Mouse (Mus musculus): Measurements from ENCODE around the gene Mrln. TPM values are rescaled to one million over a fixed set of nuclear protein-coding genes. Genes with fewer than 3 reads are reported as not detected.
"Not testable (repeated sequence)": the region's sequence is repeated elsewhere in the genome, so short reads cannot be mapped to it uniquely, and the experiment has no call there.

The Mrln gene
- total and polyA plus RNA-seq, 2 experiments from 2014 or later, result 1.3 to 1.9 TPM

DNA sequence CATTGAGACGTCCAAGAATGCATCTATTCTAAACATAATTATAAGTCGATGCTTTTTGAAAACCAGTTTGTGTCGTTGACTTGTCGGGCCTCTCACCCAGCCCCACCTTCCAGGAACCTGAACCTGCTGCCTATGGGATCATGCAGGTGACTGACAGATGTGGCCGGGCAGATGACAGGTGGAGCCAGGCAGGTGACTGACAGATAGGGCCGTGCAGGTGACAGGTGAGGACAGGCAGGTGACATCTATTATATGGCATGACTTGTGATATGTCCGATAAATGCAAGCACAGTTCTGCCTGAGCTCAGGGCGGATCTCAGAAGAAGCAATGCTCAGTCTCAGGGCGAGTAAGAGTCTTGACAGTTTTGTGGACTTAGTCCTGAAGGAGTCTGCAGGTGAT is 6.8 kb downstream of the Mrln start:
- Histone ChIP-seq H3K4me3 (ENCODE audit: low read depth, low read length) (no peak overlapping the region), H3K27me3 (ENCODE audit: insufficient read depth, low read length) (no peaks in the 10 kb centered on the region), H3K4me2 (ENCODE audit: low read depth, low read length, poor library complexity, severe bottlenecking) (no peak overlapping the region), H3K36me3 (ENCODE audit: insufficient read depth, low read length) (no peaks in the 10 kb centered on the region), H3K9ac (replicated peaks; ENCODE audit: low read length, poor library complexity, severe bottlenecking) (no peak overlapping the region), H3K27ac (ENCODE audit: low read depth, low read length) (no peak overlapping the region), H3K9me3 (ENCODE audit: low read length) (no peaks in the 10 kb centered on the region), H3K4me1 (ENCODE audit: insufficient read depth, low read length) (no peaks in the 10 kb centered on the region)
- DNase-seq (ENCODE audit: low spot score) (no peak), ATAC-seq (ENCODE audit: low FRiP score) (no peak)
- WGBS, result 80% methylated on average over 9 of the region's 9 CpGs
- TF ChIP-seq CTCF (IDR thresholded peaks at IDR 0.05), result no peak

DNA sequence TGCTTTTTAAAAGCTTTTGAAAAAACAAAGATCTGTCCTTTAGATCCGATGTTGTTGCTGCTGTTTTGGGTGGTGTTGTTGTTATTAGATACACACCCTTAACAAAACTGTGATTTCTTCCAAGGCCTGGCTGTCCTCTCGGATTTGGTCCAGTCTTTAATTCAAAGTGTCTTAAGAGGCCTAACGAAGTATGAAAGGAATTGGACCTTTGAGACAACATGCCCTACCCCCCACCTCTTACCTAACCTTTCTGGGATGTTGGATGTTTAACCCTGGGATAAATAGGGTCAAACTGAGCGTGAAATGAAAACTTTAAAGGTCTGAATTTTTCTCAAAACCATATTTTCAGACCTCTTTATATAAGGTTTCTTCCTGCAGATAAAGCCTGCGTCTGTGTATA is 16.5 kb downstream of the Mrln start:
- Histone ChIP-seq H3K4me2 (ENCODE audit: low read depth, low read length, poor library complexity, severe bottlenecking) (no peak overlapping the region), H3K36me3 (ENCODE audit: insufficient read depth, low read length) (no peaks in the 10 kb centered on the region), H3K27ac (ENCODE audit: low read depth, low read length) (no peak overlapping the region), H3K27me3 (ENCODE audit: insufficient read depth, low read length) (no peaks in the 10 kb centered on the region), H3K4me1 (ENCODE audit: insufficient read depth, low read length) (no peaks in the 10 kb centered on the region), H3K9ac (replicated peaks; ENCODE audit: low read length, poor library complexity, severe bottlenecking) (no peak overlapping the region), H3K4me3 (ENCODE audit: low read depth, low read length) (no peak overlapping the region), H3K9me3 (ENCODE audit: low read length) (no peaks in the 10 kb centered on the region)
- no peak for TF ChIP-seq CTCF (IDR thresholded peaks at IDR 0.05)
- DNase-seq (ENCODE audit: low spot score), result no peak
- no peak for ATAC-seq (ENCODE audit: low FRiP score)
- 61% methylated on average over 5 of the region's 5 CpGs for WGBS

DNA sequence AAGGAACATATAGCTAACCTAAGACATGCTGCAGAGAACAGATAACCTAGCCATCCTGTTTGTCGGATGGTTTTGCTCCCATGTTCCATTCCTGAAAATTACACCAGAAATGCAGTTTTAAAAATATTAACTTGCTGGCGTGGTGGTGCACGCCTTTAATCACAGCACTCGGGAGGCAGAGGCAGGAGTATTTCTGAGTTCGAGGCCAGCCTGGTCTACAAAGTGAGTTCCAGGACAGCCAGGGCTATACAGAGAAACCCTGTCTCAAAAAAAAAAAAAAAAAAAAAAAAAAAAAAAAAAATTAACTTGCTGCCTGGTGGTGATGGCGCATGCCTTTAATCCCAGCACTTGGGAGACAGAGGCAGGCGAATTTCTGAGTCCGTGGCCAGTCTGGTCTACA is 17.8 kb downstream of the Mrln start:
- H3K36me3 ChIP-seq (ENCODE audit: insufficient read depth, low read length); H3K4me1 ChIP-seq (ENCODE audit: insufficient read depth, low read length); DNase-seq (ENCODE audit: low spot score); H3K4me2 ChIP-seq (ENCODE audit: low read depth, low read length, poor library complexity, severe bottlenecking); ATAC-seq (ENCODE audit: low FRiP score); H3K4me3 ChIP-seq (ENCODE audit: low read depth, low read length); H3K27me3 ChIP-seq (ENCODE audit: insufficient read depth, low read length); H3K9me3 ChIP-seq (ENCODE audit: low read length); H3K9ac ChIP-seq (replicated peaks; ENCODE audit: low read length, poor library complexity, severe bottlenecking); H3K27ac ChIP-seq (ENCODE audit: low read depth, low read length): not testable (repeated sequence)
- WGBS, result 94% methylated on average over 8 of the region's 8 CpGs

DNA sequence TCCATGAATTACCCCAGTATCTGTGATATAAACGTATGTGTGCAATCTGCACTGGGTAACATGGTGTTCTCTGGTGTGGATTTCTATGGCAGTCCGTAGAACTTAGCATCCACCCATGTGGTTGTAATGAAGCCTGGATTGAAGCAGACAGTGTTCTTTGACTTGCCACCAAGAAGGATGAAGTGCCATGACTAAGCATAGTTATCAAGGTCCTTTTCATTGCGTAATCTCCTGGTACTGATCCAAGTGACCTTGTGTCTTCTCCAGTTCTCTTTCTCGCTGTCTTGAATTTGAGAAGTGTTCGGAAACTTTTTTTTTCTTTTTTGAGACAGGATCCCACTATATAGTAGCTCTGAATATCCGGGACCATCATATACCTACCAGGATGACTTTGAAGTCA is 20.1 kb downstream of the Mrln start:
- 92% methylated on average over 6 of the region's 6 CpGs for whole genome bisulfite sequencing
- Histone ChIP-seq H3K9ac (replicated peaks; ENCODE audit: low read length, poor library complexity, severe bottlenecking) (no peak overlapping the region), H3K27me3 (ENCODE audit: insufficient read depth, low read length) (no peaks in the 10 kb centered on the region), H3K36me3 (ENCODE audit: insufficient read depth, low read length) (no peaks in the 10 kb centered on the region), H3K4me3 (ENCODE audit: low read depth, low read length) (no peak overlapping the region), H3K4me1 (ENCODE audit: insufficient read depth, low read length) (no peaks in the 10 kb centered on the region), H3K4me2 (ENCODE audit: low read depth, low read length, poor library complexity, severe bottlenecking) (no peak overlapping the region), H3K27ac (ENCODE audit: low read depth, low read length) (no peak overlapping the region), H3K9me3 (ENCODE audit: low read length) (no peaks in the 10 kb centered on the region)
- TF ChIP-seq CTCF (IDR thresholded peaks at IDR 0.05), result no peak
- ATAC-seq (ENCODE audit: low FRiP score) (no peak), DNase-seq (ENCODE audit: low spot score) (no peak)

DNA sequence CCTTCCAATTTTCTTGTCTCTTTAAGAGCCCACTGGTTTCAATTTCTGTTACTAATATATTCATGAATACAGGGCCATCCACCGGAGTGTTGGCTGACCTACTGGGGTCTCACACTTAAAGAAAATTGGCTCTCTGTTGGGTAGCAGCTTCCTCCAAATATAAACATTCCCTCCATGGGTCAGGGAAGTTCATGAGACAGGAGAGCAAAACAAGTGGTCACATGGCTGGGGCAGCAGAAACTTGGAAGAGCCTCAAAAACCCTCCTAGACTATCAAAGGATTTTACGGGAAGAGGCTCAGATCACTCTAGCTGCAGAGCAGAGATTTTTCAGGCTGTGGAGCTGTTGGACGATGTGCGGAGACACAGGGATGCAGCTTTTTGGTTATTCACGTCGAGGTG is 21.3 kb downstream of the Mrln start:
- Histone ChIP-seq H3K9ac (replicated peaks; ENCODE audit: low read length, poor library complexity, severe bottlenecking) (no peak overlapping the region), H3K4me3 (ENCODE audit: low read depth, low read length) (no peak overlapping the region), H3K36me3 (ENCODE audit: insufficient read depth, low read length) (no peaks in the 10 kb centered on the region), H3K9me3 (ENCODE audit: low read length) (no peaks in the 10 kb centered on the region), H3K27ac (ENCODE audit: low read depth, low read length) (no peak overlapping the region), H3K4me1 (ENCODE audit: insufficient read depth, low read length) (no peaks in the 10 kb centered on the region), H3K27me3 (ENCODE audit: insufficient read depth, low read length) (no peaks in the 10 kb centered on the region), H3K4me2 (ENCODE audit: low read depth, low read length, poor library complexity, severe bottlenecking) (no peak overlapping the region)
- TF ChIP-seq CTCF (IDR thresholded peaks at IDR 0.05), result no peak
- whole genome bisulfite sequencing, result 72% methylated on average over 6 of the region's 6 CpGs
- DNase-seq (ENCODE audit: low spot score) (peak; percentile 34), ATAC-seq (ENCODE audit: low FRiP score) (no peak)

DNA sequence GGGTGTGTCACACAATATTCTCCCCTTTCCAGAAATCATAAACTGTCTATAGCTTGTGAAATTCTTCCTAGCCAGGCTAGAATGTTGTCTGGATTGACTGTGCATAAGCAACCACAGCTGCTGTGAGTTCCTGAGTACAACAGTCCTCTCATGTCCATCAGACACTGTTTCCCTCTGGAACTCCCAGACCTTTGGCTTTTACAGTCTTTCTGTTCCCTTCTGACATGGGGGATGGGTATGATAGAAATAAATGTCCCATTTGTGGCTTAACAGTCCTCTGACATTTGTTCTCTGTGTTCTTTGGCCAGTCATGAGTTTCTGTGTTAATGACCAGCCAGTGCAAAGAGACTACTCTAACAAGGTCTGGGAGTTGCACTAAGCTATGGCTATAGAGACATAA is 22.1 kb downstream of the Mrln start:
- H3K4me2 ChIP-seq (ENCODE audit: low read depth, low read length, poor library complexity, severe bottlenecking), result no peak overlapping the region
- H3K27me3 ChIP-seq (ENCODE audit: insufficient read depth, low read length), result no peaks in the 10 kb centered on the region
- H3K4me3 ChIP-seq (ENCODE audit: low read depth, low read length), result no peak overlapping the region
- no peaks in the 10 kb centered on the region for H3K4me1 ChIP-seq (ENCODE audit: insufficient read depth, low read length)
- no peaks in the 10 kb centered on the region for H3K9me3 ChIP-seq (ENCODE audit: low read length)
- TF ChIP-seq CTCF (IDR thresholded peaks at IDR 0.05), result no peak
- H3K36me3 ChIP-seq (ENCODE audit: insufficient read depth, low read length), result no peaks in the 10 kb centered on the region
- no peak overlapping the region for H3K9ac ChIP-seq (replicated peaks; ENCODE audit: low read length, poor library complexity, severe bottlenecking)
- ATAC-seq (ENCODE audit: low FRiP score) (no peak), DNase-seq (ENCODE audit: low spot score) (no peak)
- H3K27ac ChIP-seq (ENCODE audit: low read depth, low read length), result no peak overlapping the region

DNA sequence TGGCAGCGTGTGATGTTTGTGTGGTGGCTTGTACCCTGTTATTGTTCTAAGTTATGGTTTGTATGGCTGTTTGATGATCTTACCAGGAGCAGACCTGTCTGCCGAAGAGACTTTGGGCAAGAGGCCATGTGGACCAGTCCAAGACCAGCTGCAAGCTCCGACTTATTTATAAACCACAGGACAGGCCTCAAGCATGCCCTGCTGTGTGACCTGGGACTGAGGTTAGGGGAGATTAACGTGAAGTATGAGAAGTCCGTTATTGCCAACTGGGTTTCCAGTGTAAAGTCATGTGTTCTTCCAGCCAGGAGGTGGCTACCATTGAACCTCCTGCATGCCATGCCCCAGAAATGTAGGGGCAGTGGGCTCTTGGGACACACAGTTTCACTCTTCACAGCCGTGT is 25.9 kb downstream of the Mrln start:
- Histone ChIP-seq H3K4me2 (ENCODE audit: low read depth, low read length, poor library complexity, severe bottlenecking) (no peak overlapping the region), H3K36me3 (ENCODE audit: insufficient read depth, low read length) (no peaks in the 10 kb centered on the region), H3K4me1 (ENCODE audit: insufficient read depth, low read length) (no peaks in the 10 kb centered on the region), H3K9me3 (ENCODE audit: low read length) (no peaks in the 10 kb centered on the region), H3K9ac (replicated peaks; ENCODE audit: low read length, poor library complexity, severe bottlenecking) (no peak overlapping the region), H3K4me3 (ENCODE audit: low read depth, low read length) (no peak overlapping the region), H3K27ac (ENCODE audit: low read depth, low read length) (no peak overlapping the region), H3K27me3 (ENCODE audit: insufficient read depth, low read length) (no peaks in the 10 kb centered on the region)
- ATAC-seq (ENCODE audit: low FRiP score), result no peak
- TF ChIP-seq CTCF (IDR thresholded peaks at IDR 0.05), result no peak
- DNase-seq (ENCODE audit: low spot score), result no peak
- 86% methylated on average over 6 of the region's 6 CpGs for WGBS

All from midbrain, postnatal 0 days (tissue).